Mouse (Mus musculus): ENCODE data around the gene Tubgcp4.

Tubgcp4 gene

GRCm38 (mm10) chr2:121195466-121195865 is 25.0 kb downstream of the Tubgcp4 start:
- DNase-seq (ENCODE audit: extremely low spot score, low read depth, low spot score), result no peak

- no peak for DNase-seq (ENCODE audit: extremely low spot score, low read depth, low spot score)
Measured at GRCm38 (mm10) chr2:121204276-121204675, 33.8 kb downstream of the Tubgcp4 start.

GRCm38 (mm10) chr2:121206541-121206940 is 36.1 kb downstream of the Tubgcp4 start:
- no peak for DNase-seq (ENCODE audit: extremely low spot score, low read depth, low spot score)

- no peak for DNase-seq (ENCODE audit: extremely low spot score, low read depth, low spot score)
Measured at GRCm38 (mm10) chr2:121214491-121214890, 44.0 kb downstream of the Tubgcp4 start.

GRCm38 (mm10) chr2:121219177-121219576 is 48.7 kb downstream of the Tubgcp4 start:
- no peak for DNase-seq (ENCODE audit: extremely low spot score, low read depth, low spot score)

- no peak for DNase-seq (ENCODE audit: extremely low spot score, low read depth, low spot score)
Measured at GRCm38 (mm10) chr2:121219994-121220393, 49.5 kb downstream of the Tubgcp4 start.

GRCm38 (mm10) chr2:121223010-121223409 is 52.6 kb downstream of the Tubgcp4 start:
- no peak for DNase-seq (ENCODE audit: extremely low spot score, low read depth, low spot score)

GRCm38 (mm10) chr2:121228135-121228534 is 57.7 kb downstream of the Tubgcp4 start:
- no peak for DNase-seq (ENCODE audit: extremely low spot score, low read depth, low spot score)

- DNase-seq (ENCODE audit: extremely low spot score, low read depth, low spot score), result no peak
Measured at GRCm38 (mm10) chr2:121235460-121236072, 65.1 kb downstream of the Tubgcp4 start.

GRCm38 (mm10) chr2:121239426-121239825 is 69.0 kb downstream of the Tubgcp4 start:
- no peak for DNase-seq (ENCODE audit: extremely low spot score, low read depth, low spot score)

GRCm38 (mm10) chr2:121244099-121244498 is 73.6 kb downstream of the Tubgcp4 start:
- DNase-seq (ENCODE audit: extremely low spot score, low read depth, low spot score), result no peak

Measured in hindlimb bud, embryonic 11.5 days (tissue).